Mouse (Mus musculus): ENCODE measurements around the gene Gm20815. TPM values are rescaled to one million over a fixed set of nuclear protein-coding genes. Genes with fewer than 3 reads are reported as not detected.
"Not testable (repeated sequence)": the region's sequence is repeated elsewhere in the genome, so short reads cannot be mapped to it uniquely, and the experiment has no call there.

Gm20815 gene
- not detected in 2 replicates for polyA plus RNA-seq (2014; fragmentation: Nextera tagmentation; extraction: Ambion mirVana)

DNA sequence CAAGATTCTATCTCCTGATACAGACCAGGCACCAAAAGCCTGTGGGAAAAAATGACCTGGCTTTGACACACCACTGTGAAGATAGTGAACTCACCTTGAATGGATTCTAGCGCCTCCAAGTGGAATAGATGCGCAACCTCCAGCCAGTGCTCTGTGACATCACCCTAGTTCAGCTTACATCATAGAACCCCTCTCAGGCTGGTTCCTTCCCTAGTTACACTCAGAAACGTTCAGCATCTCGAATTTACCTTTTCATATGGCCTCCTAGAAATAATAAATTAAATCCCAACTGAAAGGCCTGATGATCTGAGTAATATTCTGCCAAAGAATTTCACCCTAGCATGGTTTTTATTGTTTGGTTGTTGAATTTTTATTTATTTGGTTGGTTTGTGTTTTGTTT is at the start of gene Gm20815:
Gene Gm20815 (minus strand): TSS at position 101 of the 400 bp plus-strand sequence.
- H3K27me3 ChIP-seq (ENCODE audit: control insufficient read depth, insufficient read depth, low read length); H3K9ac ChIP-seq (ENCODE audit: low read depth, low read length); H3K4me3 ChIP-seq (ENCODE audit: low read depth, low read length); H3K36me3 ChIP-seq (ENCODE audit: control insufficient read depth, insufficient read depth, low read length); H3K4me1 ChIP-seq (replicated peaks; ENCODE audit: control insufficient read depth, insufficient read depth, low read length); H3K4me2 ChIP-seq (replicated peaks; ENCODE audit: low read depth, low read length); H3K27ac ChIP-seq (ENCODE audit: low read depth, low read length); ATAC-seq (ENCODE audit: low FRiP score); H3K9me3 ChIP-seq (ENCODE audit: control insufficient read depth, low read length); DNase-seq (ENCODE audit: low spot score): not testable (repeated sequence)
- WGBS, result no CpG with 5 or more reads among the region's 4 CpGs
